Mouse (Mus musculus) kidney, adult 11 months (tissue): ENCODE results near the gene Setd1a.
"Not testable (repeated sequence)": the region's sequence is repeated elsewhere in the genome, so short reads cannot be mapped to it uniquely, and the experiment has no call there.

Source experiments
- DNase-seq: peaks from one replicate; pipeline ENCODE4 v3.0.0; 2022

Setd1a gene

GRCm38 (mm10) chr7:127766851-127767609 is 9.4 kb upstream of the Setd1a start:
- DNase-seq = no peak

- DNase-seq = peak; percentile 26
These were observed 8.7 kb upstream of the Setd1a start for GRCm38 (mm10) chr7:127767671-127768345.

GRCm38 (mm10) chr7:127768346-127768996 is 8.0 kb upstream of the Setd1a start:
- DNase-seq = no peak

DNA sequence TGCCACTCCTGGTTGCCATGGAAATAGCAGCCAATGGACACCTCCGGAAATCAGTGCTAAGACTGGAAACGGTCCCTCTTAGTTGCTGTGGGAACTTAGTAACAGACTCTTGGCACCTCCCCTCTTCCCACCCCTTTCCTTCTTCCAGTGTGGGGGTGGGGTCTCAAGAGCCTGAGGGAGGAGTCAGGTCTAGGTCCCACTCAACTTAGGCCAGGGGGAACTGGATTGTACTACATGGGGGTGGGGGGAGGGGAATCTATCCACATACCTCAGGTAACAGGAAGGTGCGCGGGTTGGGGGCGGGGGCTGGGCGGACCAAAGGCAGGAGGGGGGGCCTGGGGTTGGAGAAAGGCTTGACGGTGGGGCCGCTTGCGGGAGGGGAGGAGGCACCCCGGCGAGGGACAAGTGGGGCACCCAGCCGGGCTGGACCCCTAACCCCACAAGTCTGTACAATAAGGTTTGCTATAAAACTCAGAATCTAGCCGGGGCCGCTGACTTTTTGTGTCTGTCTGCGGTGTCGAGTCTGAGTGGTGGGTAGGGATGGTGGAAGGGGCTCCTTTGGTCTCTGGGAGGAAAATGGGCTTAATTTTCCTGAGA is 7.4 kb upstream of the Setd1a start:
- peak; percentile 98 for DNase-seq

- peak; percentile 89 for DNase-seq
These were observed 6.8 kb upstream of the Setd1a start, which contains the start of gene Orai3 for GRCm38 (mm10) chr7:127769651-127770038. Gene Orai3 (plus strand): TSS chr7:127769815.

- DNase-seq = peak; percentile 22
These were observed 6.2 kb upstream of the Setd1a start for GRCm38 (mm10) chr7:127770039-127770905.

GRCm38 (mm10) chr7:127771262-127771661 is 5.2 kb upstream of the Setd1a start:
- no peak for DNase-seq

DNA sequence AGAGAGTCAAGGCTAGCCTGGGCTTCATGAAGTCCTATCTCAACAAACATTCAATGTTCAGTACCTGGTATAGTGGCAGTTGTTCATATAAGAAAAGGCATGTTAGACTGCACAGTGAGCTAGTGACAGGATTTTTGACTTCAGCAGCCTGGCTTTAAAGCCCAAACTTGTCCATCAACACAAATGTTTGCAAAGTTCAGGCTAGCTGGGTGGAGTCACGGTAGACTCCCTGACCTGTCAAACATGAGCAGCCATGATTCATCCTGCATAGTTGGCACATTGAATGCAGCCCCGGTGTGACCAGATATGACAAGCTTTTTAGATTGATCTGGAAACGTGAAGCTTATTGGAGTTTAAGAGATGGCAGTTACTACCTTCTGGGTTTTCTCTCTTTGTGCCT is 4.4 kb upstream of the Setd1a start:
- no peak for DNase-seq

GRCm38 (mm10) chr7:127772557-127772956 is 3.9 kb upstream of the Setd1a start:
- no peak for DNase-seq

DNA sequence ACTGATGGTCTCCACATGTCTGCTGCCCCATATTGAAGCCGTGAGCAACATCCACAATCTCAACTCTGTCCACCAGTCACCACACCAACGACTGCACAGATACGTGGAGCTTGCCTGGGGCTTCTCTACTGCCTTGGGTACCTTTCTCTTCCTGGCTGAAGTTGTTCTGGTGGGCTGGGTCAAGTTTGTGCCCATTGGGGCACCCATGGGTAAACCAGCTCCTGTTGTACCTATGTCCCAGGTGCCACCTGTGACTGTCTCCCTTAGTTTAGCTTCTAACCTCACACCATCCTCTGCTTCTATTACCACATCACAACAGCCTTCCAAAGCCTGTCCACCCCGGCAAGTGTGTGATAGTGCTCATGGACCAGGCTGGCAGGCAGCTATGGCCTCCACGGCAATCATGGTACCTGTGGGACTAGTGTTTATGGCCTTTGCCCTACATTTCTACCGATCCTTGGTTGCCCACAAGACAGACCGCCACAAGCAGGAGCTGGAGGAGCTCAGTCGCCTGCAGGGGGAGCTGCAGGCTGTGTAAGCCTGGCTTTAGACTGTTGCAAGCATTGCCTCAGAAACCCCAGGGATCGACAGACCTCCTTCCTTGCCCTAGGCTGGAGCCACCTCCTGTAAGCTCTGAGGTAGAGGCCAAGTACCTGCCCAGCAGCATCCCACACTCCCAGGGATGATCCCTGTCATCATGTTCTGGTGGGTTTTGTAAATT is 2.6 kb upstream of the Setd1a start:
- DNase-seq = peak; percentile 76

GRCm38 (mm10) chr7:127775837-127776236 is 633 bp upstream of the Setd1a start:
- not testable (repeated sequence) for DNase-seq

DNA sequence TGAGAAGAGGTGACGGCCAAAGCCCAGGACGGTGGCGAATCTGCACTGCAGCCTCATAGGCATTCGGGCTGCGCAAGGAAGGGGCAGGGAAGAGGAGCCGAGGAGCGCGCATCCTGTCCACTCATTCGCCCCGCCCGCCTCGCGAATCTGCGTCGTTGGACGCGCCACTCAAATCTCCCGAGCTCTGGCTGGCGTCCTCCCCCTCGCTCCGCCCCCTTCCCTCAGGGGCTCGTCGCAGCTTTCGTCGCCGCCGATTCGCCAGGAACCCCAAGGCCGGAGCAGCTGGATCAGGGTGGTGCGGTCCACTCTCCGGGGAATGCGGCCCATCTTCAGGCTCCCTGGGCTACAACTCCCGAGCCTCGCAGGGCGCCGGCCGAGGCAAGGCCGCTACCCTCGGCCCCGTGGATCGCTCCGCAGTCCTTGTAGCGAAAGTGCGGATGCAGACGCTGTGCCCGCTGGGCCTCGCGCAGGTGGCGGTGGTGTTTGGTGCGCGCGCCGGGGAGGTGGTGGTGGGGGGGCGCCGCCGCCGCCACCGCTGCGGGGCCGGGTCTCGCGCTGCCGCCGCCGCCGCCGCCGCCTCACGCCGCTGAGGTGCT is 506 bp downstream of the Setd1a start:
- peak; percentile 95 for DNase-seq

- DNase-seq = peak; percentile 54
These were observed 1.2 kb downstream of the Setd1a start for GRCm38 (mm10) chr7:127777474-127778266.

DNA sequence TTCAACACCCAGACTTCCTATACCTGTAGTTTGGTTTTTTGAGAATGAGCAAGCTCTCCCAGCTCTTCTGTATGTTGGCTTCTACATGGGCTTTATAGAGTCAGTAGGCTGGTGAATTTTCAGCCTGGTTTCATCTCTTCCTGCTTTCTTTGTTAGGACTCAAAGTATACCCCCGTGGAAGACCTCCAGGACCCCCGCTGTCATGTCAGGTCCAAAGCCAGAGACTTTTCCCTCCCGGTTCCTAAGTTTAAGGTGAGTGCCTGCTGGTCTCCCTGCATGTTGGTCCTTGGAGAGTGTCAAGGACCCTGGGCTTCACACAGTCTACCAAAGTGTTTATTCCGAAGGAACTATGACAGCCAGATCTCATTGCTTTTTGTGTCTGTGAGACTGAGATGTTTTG is 1.9 kb downstream of the Setd1a start:
- no peak for DNase-seq

DNA sequence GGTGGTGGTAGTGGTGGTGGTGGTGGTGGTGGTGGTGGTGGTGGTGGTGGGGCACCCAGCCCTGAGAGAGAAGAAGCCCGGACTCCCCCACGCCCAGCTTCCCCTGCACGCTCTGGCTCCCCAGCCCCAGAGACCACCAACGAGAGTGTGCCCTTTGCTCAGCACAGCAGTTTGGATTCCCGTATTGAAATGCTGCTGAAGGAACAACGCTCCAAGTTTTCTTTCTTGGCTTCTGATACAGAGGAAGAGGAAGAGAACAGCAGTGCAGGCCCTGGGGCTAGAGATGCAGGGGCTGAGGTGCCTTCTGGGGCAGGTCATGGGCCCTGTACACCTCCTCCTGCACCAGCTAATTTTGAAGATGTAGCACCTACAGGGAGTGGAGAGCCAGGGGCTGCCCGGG is 8.8 kb downstream of the Setd1a start, which contains the start of gene Gm49388:
Gm49388 (plus strand) TSS at position 301 of the 400 bp plus-strand sequence.
- DNase-seq = no peak

- no peak for DNase-seq
These were observed 20.8 kb downstream of the Setd1a start for GRCm38 (mm10) chr7:127797076-127797845.

- DNase-seq = no peak
These were observed 22.1 kb downstream of the Setd1a start for GRCm38 (mm10) chr7:127798591-127798990.

DNA sequence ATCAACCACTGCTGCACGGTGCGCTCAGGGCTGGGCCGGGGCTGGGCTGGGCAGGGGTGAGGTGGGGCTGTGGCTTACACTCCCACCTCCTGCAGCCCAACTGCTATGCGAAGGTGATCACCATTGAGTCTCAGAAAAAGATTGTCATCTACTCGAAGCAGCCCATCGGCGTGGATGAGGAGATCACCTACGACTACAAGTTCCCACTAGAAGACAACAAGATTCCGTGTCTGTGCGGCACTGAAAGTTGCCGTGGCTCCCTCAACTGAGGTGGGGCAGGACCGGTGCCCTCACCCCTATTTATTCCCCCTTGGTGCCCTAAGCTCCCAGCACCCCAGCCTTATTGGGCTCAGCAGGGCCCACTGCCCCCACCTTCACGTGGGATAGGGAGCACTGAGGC is 22.7 kb downstream of the Setd1a start:
- no peak for DNase-seq

GRCm38 (mm10) chr7:127799738-127800137 is 23.3 kb downstream of the Setd1a start:
- no peak for DNase-seq
